Mouse (Mus musculus): Measurements from ENCODE around the gene Cobll1.

DNA sequence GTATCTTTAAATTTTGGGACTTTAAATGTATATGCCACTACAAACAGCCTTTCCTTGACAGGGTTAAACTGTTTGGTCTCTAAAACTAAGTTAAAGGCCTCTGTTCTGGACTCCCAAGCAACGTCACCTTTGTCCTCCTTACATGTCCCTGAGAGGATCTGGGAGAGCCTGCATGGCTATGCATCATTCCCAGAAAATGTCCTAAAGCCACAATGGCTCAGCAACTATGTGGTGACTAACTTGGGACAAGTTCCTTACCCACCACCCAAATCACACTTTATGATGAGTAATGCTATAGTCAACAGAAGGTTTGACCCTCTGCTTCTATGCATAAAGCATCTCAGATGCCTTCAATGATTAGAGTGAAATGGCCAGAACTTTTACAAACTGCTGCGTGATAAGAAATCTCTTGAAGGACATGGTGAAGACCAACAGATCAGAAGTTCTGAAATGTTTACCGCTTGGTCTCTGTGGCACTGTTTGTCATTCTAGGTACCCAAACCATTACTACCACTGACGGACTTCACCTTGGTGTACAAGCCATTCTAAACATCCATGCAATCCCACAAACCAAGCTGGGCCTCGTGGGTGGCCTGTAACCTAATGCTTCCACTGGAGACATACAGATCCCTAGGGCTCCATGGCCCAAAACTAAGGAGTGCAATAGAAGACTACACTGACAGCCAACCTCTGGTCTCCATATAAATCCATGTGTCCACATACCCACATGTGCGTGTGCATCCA is 11.9 kb downstream of the Cobll1 start:
- no peak for TF ChIP-seq POLR2A (IDR thresholded peaks at IDR 0.05; ENCODE audit: borderline replicate concordance, extremely low read depth, insufficient read depth, insufficient read length, poor library complexity, severe bottlenecking)
- TF ChIP-seq CTCF (IDR thresholded peaks at IDR 0.05; ENCODE audit: borderline replicate concordance, extremely low read depth, insufficient read depth, insufficient read length): no peak
